8 mouse cellular contexts compared by ENCODE assay signal in genomic region chr9:107335909-107336308, GRCm38 (mm10). TPM values are rescaled to one million over a fixed set of nuclear protein-coding genes. Genes with fewer than 3 reads are reported as not detected.
DNase-seq lines count a peak whose midpoint lies in the region.

No protein-coding gene starts in this region.

- peak; percentile 53 for DNase-seq in ovary, postnatal 10 days (ENCODE audit: low spot score)
- no peak for DNase-seq in ovary, adult 18-20 months (ENCODE audit: low spot score)
- DNase-seq in adrenal gland, adult 8-10 months: peak; percentile 53
- peak; percentile 74 for DNase-seq in embryo, embryonic 10.5 days (ENCODE audit: low spot score)
- DNase-seq in heart, postnatal 14 days: peak; percentile 80 to 83
- DNase-seq in left cerebral cortex, postnatal 4 days: peak; percentile 69
- DNase-seq in ovary, postnatal 36 days (ENCODE audit: low spot score): peak; percentile 69
- peak; percentile 85 for DNase-seq in thymus, postnatal 4 days

- intact Hi-C loops in heart, postnatal 14 days (cut with DNase I): loop anchor here (1.0 to 5.0 kb wide), 3 partner anchors 42 to 434 kb away; no protein-coding TSS in a partner anchor
- intact Hi-C loops in left cerebral cortex, postnatal 4 days (cut with DNase I): loop anchor here (5.0 kb wide), 1 partner anchor 44 kb away; no protein-coding TSS in a partner anchor

RNA-seq across cellular contexts. Expression of gene Hemk1, which starts 2.2 kb away (rescaled TPM):
- 10 to 100 TPM; 11.6 to 19.6 (median 17.9) TPM for total RNA-seq in adrenal gland, adult 8-10 months (2022)
- 10 to 100 TPM; 19.7 to 21.2 TPM for total RNA-seq in heart, postnatal 14 days (2021)
- total RNA-seq in left cerebral cortex, postnatal 4 days (2021): 10 to 100 TPM; 15.9 to 18.1 TPM

RNA-seq across cellular contexts. Expression of gene 6430571L13Rik, which starts 4.5 kb away (rescaled TPM):
- total RNA-seq in adrenal gland, adult 8-10 months (2022): 1 to 10 TPM; 1.0 to 1.6 (median 1.3) TPM
- 1 to 10 TPM; 7.0 to 7.4 TPM for total RNA-seq in heart, postnatal 14 days (2021)
- total RNA-seq in left cerebral cortex, postnatal 4 days (2021): 1 to 10 TPM; 5.3 to 5.4 TPM

RNA-seq across cellular contexts. Expression of gene Cish, which starts 40.1 kb away (rescaled TPM):
- 10 to 100 TPM in 1 of 4 experiments, 1 to 10 TPM in 3; 4.1 to 62.8 (median 6.5) TPM for total RNA-seq in adrenal gland, adult 8-10 months (2022)
- 100 to 1,000 TPM; 232 TPM for total RNA-seq in heart, postnatal 14 days (2021)
- total RNA-seq in left cerebral cortex, postnatal 4 days (2021): 10 to 100 TPM; 16.4 to 17.5 TPM

RNA-seq across cellular contexts. Expression of gene Mapkapk3, which starts 46.2 kb away (rescaled TPM):
- total RNA-seq in adrenal gland, adult 8-10 months (2022): 10 to 100 TPM; 32.7 to 41.4 (median 34.9) TPM
- total RNA-seq in heart, postnatal 14 days (2021): 10 to 100 TPM; 29.5 to 31.4 TPM
- 1 to 10 TPM; 3.3 to 4.8 TPM for total RNA-seq in left cerebral cortex, postnatal 4 days (2021)
